Mouse (Mus musculus) liver, embryonic 12.5 days (tissue): ENCODE measurements around the gene Tmeff2. TPM values are rescaled to one million over a fixed set of nuclear protein-coding genes. Genes with fewer than 3 reads are reported as not detected.

Experiments
- ATAC-seq: fragments of 200-750 bp; cut with Nextera tagmentation; 2 replicates; pipeline ENCODE4 v1.8.0; 2017; ENCODE audit warnings: moderate number of reproducible peaks, mild to moderate bottlenecking, moderate library complexity
- H3K27ac ChIP-seq: fragments of 300-500 bp; sonication (generic); 2 replicates; pipeline ENCODE4 v1.5.1; 2016; ENCODE audit warnings: mild to moderate bottlenecking
- H3K27me3 ChIP-seq: fragments of 300-500 bp; sonication (generic); replicated peaks from 2 replicates; pipeline ENCODE4 v1.6.1; 2016; ENCODE audit warnings: mild to moderate bottlenecking, moderate library complexity
- H3K36me3 ChIP-seq: fragments of 300-500 bp; sonication (generic); 2 replicates; pipeline ENCODE4 v1.6.1; 2016; ENCODE audit warnings: mild to moderate bottlenecking, moderate library complexity
- H3K4me1 ChIP-seq: fragments of 300-500 bp; sonication (generic); 2 replicates; pipeline ENCODE4 v1.6.1; 2016
- H3K4me2 ChIP-seq: fragments of 300-500 bp; sonication (generic); 2 replicates; pipeline ENCODE4 v1.6.1; 2016; ENCODE audit warnings: mild to moderate bottlenecking, moderate library complexity
- H3K4me3 ChIP-seq: fragments of 300-500 bp; sonication (generic); 2 replicates; pipeline ENCODE4 v1.5.1; 2016; ENCODE audit warnings: mild to moderate bottlenecking, moderate library complexity
- H3K9ac ChIP-seq: fragments of 300-500 bp; sonication (generic); 2 replicates; pipeline ENCODE4 v1.6.1; 2016; ENCODE audit warnings: mild to moderate bottlenecking, moderate library complexity
- H3K9me3 ChIP-seq: fragments of 300-500 bp; sonication (generic); replicated peaks from 2 replicates; pipeline ENCODE4 v1.6.1; 2016; ENCODE audit warnings: mild to moderate bottlenecking, moderate library complexity
- WGBS: fragments of 180-500 bp; shearing (Covaris S2); methylation state at CpG from one replicate; pipeline ENCODE4 v1.1.7; 2016; ENCODE audit not compliant: insufficient replicate concordance; 5-methylcytosine and 5-hydroxymethylcytosine counted together
- polyA plus RNA-seq: library from polyadenylated mRNA; unstranded; fragments of >200 nt; fragmentation: Nextera tagmentation; extraction: Ambion mirVana; gene quantifications from 2 replicates; pipeline ENCODE4 v1.2.1, GENCODE M21; 2016

Gene Tmeff2
- polyA plus RNA-seq, 1 experiment from 2014 or later = 0.56 TPM

GRCm38 (mm10) chr1:51088921-51089320 is 188.5 kb downstream of the Tmeff2 start:
- Histone ChIP-seq H3K4me1 (no peaks in the 10 kb centered on the region), H3K9me3 (no peaks in the 10 kb centered on the region), H3K9ac (no peak overlapping the region), H3K27ac (no peak overlapping the region), H3K4me3 (no peak overlapping the region), H3K27me3 (no peaks in the 10 kb centered on the region), H3K36me3 (no peaks in the 10 kb centered on the region), H3K4me2 (no peak overlapping the region)
- 60% methylated on average over 2 of the region's 2 CpGs for WGBS
- no peak for ATAC-seq

GRCm38 (mm10) chr1:51089803-51090202 is 189.4 kb downstream of the Tmeff2 start:
- no peak for ATAC-seq
- no peak overlapping the region for H3K4me3 ChIP-seq
- H3K36me3 ChIP-seq = no peaks in the 10 kb centered on the region
- H3K4me1 ChIP-seq = no peaks in the 10 kb centered on the region
- 78% methylated on average over 3 of the region's 3 CpGs for WGBS
- no peaks in the 10 kb centered on the region for H3K9me3 ChIP-seq
- H3K27ac ChIP-seq = no peak overlapping the region
- H3K4me2 ChIP-seq = no peak overlapping the region
- no peaks in the 10 kb centered on the region for H3K27me3 ChIP-seq
- no peak overlapping the region for H3K9ac ChIP-seq

GRCm38 (mm10) chr1:51090212-51090761 is 189.8 kb downstream of the Tmeff2 start:
- H3K27me3 ChIP-seq = no peaks in the 10 kb centered on the region
- 71% methylated on average over 4 of the region's 4 CpGs for WGBS
- H3K9ac ChIP-seq = no peak overlapping the region

GRCm38 (mm10) chr1:51094713-51095112 is 194.3 kb downstream of the Tmeff2 start:
- no peaks in the 10 kb centered on the region for H3K9me3 ChIP-seq
- no peak for ATAC-seq
- H3K36me3 ChIP-seq = no peaks in the 10 kb centered on the region
- no peak overlapping the region for H3K9ac ChIP-seq
- no peaks in the 10 kb centered on the region for H3K4me1 ChIP-seq
- H3K27ac ChIP-seq = no peak overlapping the region
- H3K4me3 ChIP-seq = no peak overlapping the region
- H3K27me3 ChIP-seq = no peaks in the 10 kb centered on the region
- H3K4me2 ChIP-seq = no peak overlapping the region
- 68% methylated on average over 2 of the region's 2 CpGs for WGBS

More at GRCm38 (mm10) chr1:51090212-51090761, 189.8 kb downstream of the Tmeff2 start:
- no peaks in the 10 kb centered on the region for H3K9me3 ChIP-seq
- no peaks in the 10 kb centered on the region for H3K4me1 ChIP-seq
- H3K27ac ChIP-seq = no peak overlapping the region
- no peak overlapping the region for H3K4me2 ChIP-seq
- H3K4me3 ChIP-seq = no peak overlapping the region
- no peaks in the 10 kb centered on the region for H3K36me3 ChIP-seq
- no peak for ATAC-seq

- no peak overlapping the region for H3K4me3 ChIP-seq
Measured at GRCm38 (mm10) chr1:51096848-51097598, 196.6 kb downstream of the Tmeff2 start.

GRCm38 (mm10) chr1:51101034-51101590 is 200.7 kb downstream of the Tmeff2 start:
- Histone ChIP-seq H3K4me1 (no peaks in the 10 kb centered on the region), H3K9me3 (no peaks in the 10 kb centered on the region), H3K27me3 (no peaks in the 10 kb centered on the region), H3K4me2 (no peak overlapping the region), H3K9ac (no peak overlapping the region), H3K36me3 (no peaks in the 10 kb centered on the region), H3K4me3 (no peak overlapping the region), H3K27ac (no peak overlapping the region)
- no peak for ATAC-seq
- WGBS = 74% methylated on average over 2 of the region's 2 CpGs

More at GRCm38 (mm10) chr1:51096848-51097598, 196.6 kb downstream of the Tmeff2 start:
- Histone ChIP-seq H3K27ac (no peak overlapping the region), H3K4me1 (no peaks in the 10 kb centered on the region), H3K36me3 (no peaks in the 10 kb centered on the region), H3K9ac (no peak overlapping the region), H3K9me3 (no peaks in the 10 kb centered on the region), H3K4me2 (no peak overlapping the region), H3K27me3 (no peaks in the 10 kb centered on the region)
- ATAC-seq = no peak
- WGBS = 58% methylated on average over 4 of the region's 4 CpGs

- Histone ChIP-seq H3K27me3 (no peaks in the 10 kb centered on the region), H3K9ac (no peak overlapping the region), H3K27ac (no peak overlapping the region), H3K36me3 (no peaks in the 10 kb centered on the region), H3K4me2 (no peak overlapping the region), H3K4me1 (no peaks in the 10 kb centered on the region), H3K9me3 (no peaks in the 10 kb centered on the region), H3K4me3 (no peak overlapping the region)
- no peak for ATAC-seq
- 8% methylated on average over 2 of the region's 2 CpGs for WGBS
Measured at GRCm38 (mm10) chr1:51104698-51105097, 204.3 kb downstream of the Tmeff2 start.

GRCm38 (mm10) chr1:51106401-51106920 is 206.0 kb downstream of the Tmeff2 start:
- Histone ChIP-seq H3K4me1 (no peaks in the 10 kb centered on the region), H3K36me3 (no peaks in the 10 kb centered on the region), H3K4me3 (no peak overlapping the region), H3K4me2 (no peak overlapping the region), H3K9ac (no peak overlapping the region), H3K27me3 (no peaks in the 10 kb centered on the region), H3K9me3 (no peaks in the 10 kb centered on the region), H3K27ac (no peak overlapping the region)
- ATAC-seq = no peak
- 68% methylated on average over 4 of the region's 4 CpGs for WGBS

- 37% methylated on average over 2 of the region's 2 CpGs for WGBS
- H3K36me3 ChIP-seq = no peaks in the 10 kb centered on the region
- no peaks in the 10 kb centered on the region for H3K4me1 ChIP-seq
- H3K27me3 ChIP-seq = no peaks in the 10 kb centered on the region
- H3K9me3 ChIP-seq = no peaks in the 10 kb centered on the region
- no peak overlapping the region for H3K4me3 ChIP-seq
- ATAC-seq = no peak
- H3K4me2 ChIP-seq = no peak overlapping the region
- no peak overlapping the region for H3K9ac ChIP-seq
- H3K27ac ChIP-seq = no peak overlapping the region
Measured at GRCm38 (mm10) chr1:51107299-51107698, 206.9 kb downstream of the Tmeff2 start.

GRCm38 (mm10) chr1:51114721-51115120 is 214.3 kb downstream of the Tmeff2 start:
- Histone ChIP-seq H3K27me3 (no peaks in the 10 kb centered on the region), H3K4me1 (no peaks in the 10 kb centered on the region), H3K9me3 (no peaks in the 10 kb centered on the region), H3K4me2 (no peak overlapping the region), H3K4me3 (no peak overlapping the region), H3K27ac (no peak overlapping the region), H3K36me3 (no peaks in the 10 kb centered on the region), H3K9ac (no peak overlapping the region)
- 71% methylated on average over 5 of the region's 5 CpGs for WGBS
- ATAC-seq = no peak

- H3K9ac ChIP-seq = no peak overlapping the region
- 69% methylated on average over 5 of the region's 5 CpGs for WGBS
- H3K4me3 ChIP-seq = no peak overlapping the region
Measured at GRCm38 (mm10) chr1:51115761-51116160, 215.3 kb downstream of the Tmeff2 start.

GRCm38 (mm10) chr1:51117830-51118229 is 217.4 kb downstream of the Tmeff2 start:
- no peak overlapping the region for H3K27ac ChIP-seq
- H3K4me3 ChIP-seq = no peak overlapping the region
- no peaks in the 10 kb centered on the region for H3K9me3 ChIP-seq
- whole genome bisulfite sequencing = 83% methylated on average over 2 of the region's 2 CpGs
- H3K4me2 ChIP-seq = no peak overlapping the region
- H3K36me3 ChIP-seq = no peaks in the 10 kb centered on the region
- no peak overlapping the region for H3K9ac ChIP-seq
- no peaks in the 10 kb centered on the region for H3K27me3 ChIP-seq
- H3K4me1 ChIP-seq = no peaks in the 10 kb centered on the region
- no peak for ATAC-seq

More at GRCm38 (mm10) chr1:51115761-51116160, 215.3 kb downstream of the Tmeff2 start:
- H3K4me2 ChIP-seq = no peak overlapping the region
- H3K36me3 ChIP-seq = no peaks in the 10 kb centered on the region
- no peak overlapping the region for H3K27ac ChIP-seq
- no peak for ATAC-seq
- no peaks in the 10 kb centered on the region for H3K9me3 ChIP-seq
- no peaks in the 10 kb centered on the region for H3K4me1 ChIP-seq
- H3K27me3 ChIP-seq = no peaks in the 10 kb centered on the region
